Mouse (Mus musculus): ENCODE data around the gene Pfdn5.

- TF ChIP-seq BHLHE40 (IDR thresholded peaks at IDR 0.05; ENCODE audit: borderline replicate concordance, low read depth, low read length) (peak; percentile 96), CHD1 (IDR thresholded peaks at IDR 0.05; ENCODE audit: low read depth, low read length) (peak; percentile 62; the same call in 1 of the 2 replicates), CTCF (IDR thresholded peaks at IDR 0.05 in 2 of 3, conservative IDR thresholded peaks at IDR 0.05 in 1 of 3; ENCODE audit: control insufficient read depth in 1 of 3, insufficient read depth in 1 of 3, low read depth in 2 of 3, low read length in 3 of 3, poor library complexity in 1 of 3, severe bottlenecking in 1 of 3) (peak in 2 of 3 experiments; percentile 17 to 47; a peak in 4 of 6 replicates), ZC3H11A (IDR thresholded peaks at IDR 0.05; ENCODE audit: low read depth, low read length) (no peak), POLR2A (IDR thresholded peaks at IDR 0.05; ENCODE audit: control insufficient read depth in 1 of 2, insufficient read depth in 1 of 2, low read depth in 1 of 2, low read length in 2 of 2, poor library complexity in 1 of 2) (peak; percentile 98 to 99), GATA1 (IDR thresholded peaks at IDR 0.05; ENCODE audit: low read depth, low read length) (no peak), MAX (IDR thresholded peaks at IDR 0.05; ENCODE audit: low read length) (peak; percentile 97), ETS1 (IDR thresholded peaks at IDR 0.05; ENCODE audit: low read depth, low read length) (peak; percentile 73), POLR2AphosphoS5 (IDR thresholded peaks at IDR 0.05; ENCODE audit: borderline replicate concordance, low read depth, low read length) (no peak), TAL1 (IDR thresholded peaks at IDR 0.05; ENCODE audit: low read length) (no peak), TBP (IDR thresholded peaks at IDR 0.05; ENCODE audit: low read depth, low read length) (peak; percentile 81), EP300 (IDR thresholded peaks at IDR 0.05; ENCODE audit: low read depth in 1 of 2, low read length in 2 of 2) (peak in 1 of 2 experiments; percentile 56; a peak in 3 of 4 replicates), UBTF (IDR thresholded peaks at IDR 0.05; ENCODE audit: borderline replicate concordance, insufficient read depth, low read depth, low read length) (0 out of 2 replicates have a peak, but pooled peaks have one; percentile 31)
These were observed 46.7 kb upstream of the Pfdn5 start, which contains the start of gene Mfsd5 for GRCm38 (mm10) chr15:102279092-102279782.

Data from MEL (cell line).